Mouse (Mus musculus): ENCODE results near the gene Zmynd10. TPM values are rescaled to one million over a fixed set of nuclear protein-coding genes. Genes with fewer than 3 reads are reported as not detected.
A peak's percentile ranks its signal among the peaks of the same experiment; 100 is the strongest.
"Not testable (repeated sequence)": the region's sequence is repeated elsewhere in the genome, so short reads cannot be mapped to it uniquely, and the experiment has no call there.

Gene Zmynd10
- polyA plus RNA-seq, 1 experiment from 2014 or later, result not detected

DNA sequence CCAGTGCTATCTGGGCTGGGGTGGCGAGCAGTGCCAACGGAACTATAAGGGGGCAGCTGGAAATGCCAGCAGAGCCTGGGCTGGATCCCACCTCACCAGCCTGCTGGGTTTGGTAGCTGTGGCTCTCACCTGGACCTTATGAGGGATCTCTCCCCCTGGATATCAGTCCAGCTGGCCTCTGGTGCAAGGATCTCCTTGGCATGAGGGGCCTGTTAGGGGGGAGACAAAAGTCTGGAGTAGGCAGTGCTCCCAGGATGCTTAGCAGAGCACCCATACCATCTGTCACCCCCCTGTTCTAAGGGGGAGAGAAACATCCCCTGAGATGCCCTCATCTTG, 25.2 kb downstream of the Zmynd10 start:
- DNase-seq (no peak), ATAC-seq (ENCODE audit: low read depth) (no peak)
- H3K4me1 ChIP-seq (replicated peaks), result peaks cover 82% of the 10 kb centered on the region
- H3K9ac ChIP-seq, result peak overlapping the region; percentile 92
- peak overlapping the region; percentile 86; the same call in 1 of the 2 replicates for H3K4me3 ChIP-seq (replicated peaks)
- no peaks in the 10 kb centered on the region for H3K9me3 ChIP-seq (replicated peaks)
- H3K36me3 ChIP-seq, result peaks cover 40% of the 10 kb centered on the region
- no peaks in the 10 kb centered on the region for H3K27me3 ChIP-seq
- peak overlapping the region; percentile 92 for H3K4me2 ChIP-seq
- WGBS (ENCODE audit: insufficient replicate concordance), result 92% methylated on average over 2 of the region's 2 CpGs
- H3K27ac ChIP-seq, result peak overlapping the region; percentile 94

- Histone ChIP-seq H3K4me1 (replicated peaks) (peaks cover 81% of the 10 kb centered on the region), H3K27ac (peak overlapping the region; percentile 94), H3K36me3 (peaks cover 40% of the 10 kb centered on the region)
- not testable (repeated sequence) for H3K4me3 ChIP-seq (replicated peaks); H3K27me3 ChIP-seq; H3K9me3 ChIP-seq (replicated peaks); H3K4me2 ChIP-seq; H3K9ac ChIP-seq; DNase-seq; ATAC-seq (ENCODE audit: low read depth)
- 73% methylated on average over 6 of the region's 6 CpGs for WGBS (ENCODE audit: insufficient replicate concordance)
These were observed 26.7 kb downstream of the Zmynd10 start for GRCm38 (mm10) chr9:107573774-107574173.

DNA sequence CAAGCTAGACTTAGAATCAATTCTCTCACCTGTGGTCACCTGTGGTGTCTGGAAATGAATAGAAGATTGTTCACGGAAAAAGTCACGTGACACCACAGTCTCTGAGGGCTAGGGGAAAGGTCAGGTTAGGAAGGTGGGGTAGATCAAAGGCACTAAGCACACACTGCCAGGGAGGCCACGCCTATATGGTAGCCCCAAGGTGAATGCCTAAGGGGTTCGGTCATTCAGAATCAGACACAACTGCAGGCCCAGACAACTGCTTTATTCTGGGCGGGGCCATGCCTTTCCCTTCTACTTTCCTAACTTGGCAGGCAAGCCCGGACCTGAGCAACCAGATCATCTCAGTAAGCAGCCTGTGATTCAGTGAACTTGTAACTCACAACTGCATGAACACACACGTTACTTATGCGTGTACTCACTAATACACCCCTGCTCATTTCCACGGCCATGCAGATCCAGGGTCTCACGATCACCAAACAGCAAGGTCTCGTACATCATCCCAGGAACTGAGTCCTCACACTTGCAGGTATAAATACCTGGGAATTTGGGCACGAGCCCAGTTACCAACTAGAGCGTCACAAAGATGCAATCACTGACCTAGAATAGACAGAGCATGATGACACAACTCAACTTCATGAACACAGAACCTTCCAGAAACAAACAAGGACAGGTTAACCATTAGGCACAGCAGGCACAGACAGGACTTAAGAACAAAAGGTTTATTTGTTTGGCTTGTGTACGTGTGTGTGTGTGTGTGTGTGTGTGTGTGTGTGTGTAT, 28.7 kb downstream of the Zmynd10 start:
- Histone ChIP-seq H3K9me3 (replicated peaks) (no peaks in the 10 kb centered on the region), H3K27ac (peak overlapping the region; percentile 82), H3K27me3 (no peaks in the 10 kb centered on the region), H3K4me3 (replicated peaks) (no peak overlapping the region), H3K9ac (no peak overlapping the region), H3K4me1 (replicated peaks) (peaks cover 81% of the 10 kb centered on the region), H3K4me2 (peak overlapping the region; percentile 78; the same call in 1 of the 2 replicates), H3K36me3 (peaks cover 32% of the 10 kb centered on the region)
- WGBS (ENCODE audit: insufficient replicate concordance), result 74% methylated on average over 14 of the region's 14 CpGs
- DNase-seq, result no peak
- no peak for ATAC-seq (ENCODE audit: low read depth)

GRCm38 (mm10) chr9:107576357-107577107, 29.4 kb downstream of the Zmynd10 start, which contains the start of gene Hyal1:
Gene Hyal1 (plus strand): TSS chr9:107576927.
- Histone ChIP-seq H3K27ac (peak within 1 kb of the TSS; percentile 82), H3K36me3 (peaks cover 27% of the 10 kb centered on the region), H3K4me1 (replicated peaks) (peaks cover 79% of the 10 kb centered on the region), H3K9me3 (replicated peaks) (no peaks in the 10 kb centered on the region), H3K27me3 (no peaks in the 10 kb centered on the region), H3K4me2 (peak within 1 kb of the TSS; percentile 78), H3K9ac (peak within 1 kb of the TSS; percentile 73), H3K4me3 (replicated peaks) (peak within 1 kb of the TSS; percentile 55)
- 27% methylated on average over 16 of the region's 16 CpGs for WGBS (ENCODE audit: insufficient replicate concordance)
- ATAC-seq (ENCODE audit: low read depth) (peak; percentile 77), DNase-seq (peak; percentile 78)

DNA sequence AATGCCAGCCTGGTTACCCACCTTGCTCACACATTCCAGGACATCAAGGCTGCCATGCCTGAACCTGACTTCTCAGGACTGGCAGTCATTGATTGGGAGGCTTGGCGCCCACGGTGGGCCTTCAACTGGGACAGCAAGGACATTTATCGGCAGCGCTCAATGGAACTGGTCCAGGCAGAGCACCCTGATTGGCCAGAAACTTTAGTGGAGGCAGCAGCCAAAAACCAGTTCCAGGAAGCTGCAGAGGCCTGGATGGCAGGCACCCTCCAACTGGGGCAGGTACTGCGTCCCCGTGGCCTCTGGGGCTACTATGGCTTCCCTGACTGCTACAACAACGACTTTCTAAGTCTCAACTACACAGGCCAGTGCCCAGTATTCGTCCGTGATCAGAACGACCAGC, 30.8 kb downstream of the Zmynd10 start:
- Histone ChIP-seq H3K4me3 (replicated peaks) (no peak overlapping the region), H3K4me1 (replicated peaks) (peaks cover 79% of the 10 kb centered on the region), H3K9me3 (replicated peaks) (no peaks in the 10 kb centered on the region), H3K4me2 (peak overlapping the region; percentile 78; the same call in 1 of the 2 replicates), H3K27ac (0 out of 2 replicates have a peak overlapping the region, but pooled peaks have one; percentile 5), H3K9ac (peak overlapping the region; percentile 3; the same call in 1 of the 2 replicates), H3K36me3 (peaks cover 16% of the 10 kb centered on the region), H3K27me3 (no peaks in the 10 kb centered on the region)
- DNase-seq (no peak), ATAC-seq (ENCODE audit: low read depth) (no peak)
- 86% methylated on average over 10 of the region's 10 CpGs for WGBS (ENCODE audit: insufficient replicate concordance)

- no peaks in the 10 kb centered on the region for H3K27me3 ChIP-seq
- H3K9ac ChIP-seq, result peak within 1 kb of the TSS; percentile 89
- H3K9me3 ChIP-seq (replicated peaks), result no peaks in the 10 kb centered on the region
- WGBS (ENCODE audit: insufficient replicate concordance), result 80% methylated on average over 3 of the region's 3 CpGs
- H3K27ac ChIP-seq, result peak within 1 kb of the TSS; percentile 98
- H3K36me3 ChIP-seq, result peaks cover 17% of the 10 kb centered on the region
- H3K4me2 ChIP-seq, result peak within 1 kb of the TSS; percentile 93; the same call in 1 of the 2 replicates
- no peak for DNase-seq
- peaks cover 78% of the 10 kb centered on the region for H3K4me1 ChIP-seq (replicated peaks)
- no peak for ATAC-seq (ENCODE audit: low read depth)
- no peak within 1 kb of the TSS for H3K4me3 ChIP-seq (replicated peaks)
These were observed 31.5 kb downstream of the Zmynd10 start, which contains the start of gene Naa80 for GRCm38 (mm10) chr9:107578587-107578986. Gene Naa80 (plus strand): TSS chr9:107578887.

- peak overlapping the region; percentile 98 for H3K27ac ChIP-seq
- no peaks in the 10 kb centered on the region for H3K27me3 ChIP-seq
- WGBS (ENCODE audit: insufficient replicate concordance), result 88% methylated on average over 14 of the region's 14 CpGs
- peak overlapping the region; percentile 89; the same call in 1 of the 2 replicates for H3K9ac ChIP-seq
- no peaks in the 10 kb centered on the region for H3K9me3 ChIP-seq (replicated peaks)
- H3K4me1 ChIP-seq (replicated peaks), result peaks cover 82% of the 10 kb centered on the region
- H3K4me3 ChIP-seq (replicated peaks), result no peak overlapping the region
- no peak for ATAC-seq (ENCODE audit: low read depth)
- H3K36me3 ChIP-seq, result peaks cover 21% of the 10 kb centered on the region
- peak overlapping the region; percentile 93; the same call in 1 of the 2 replicates for H3K4me2 ChIP-seq
- DNase-seq, result no peak
These were observed 32.2 kb downstream of the Zmynd10 start for GRCm38 (mm10) chr9:107579023-107579900.

- under 1% methylated on average over 32 of the region's 32 CpGs for whole genome bisulfite sequencing (ENCODE audit: insufficient replicate concordance)
- peak; percentile 85 for DNase-seq
- peak within 1 kb of the TSS; percentile 93 for H3K4me2 ChIP-seq
- peak; percentile 80 for ATAC-seq (ENCODE audit: low read depth)
- no peaks in the 10 kb centered on the region for H3K27me3 ChIP-seq
- H3K9me3 ChIP-seq (replicated peaks), result no peaks in the 10 kb centered on the region
- peaks cover 29% of the 10 kb centered on the region for H3K36me3 ChIP-seq
- H3K27ac ChIP-seq, result peak within 1 kb of the TSS; percentile 98
- peaks cover 84% of the 10 kb centered on the region for H3K4me1 ChIP-seq (replicated peaks)
- peak within 1 kb of the TSS; percentile 75 for H3K4me3 ChIP-seq (replicated peaks)
- H3K9ac ChIP-seq, result peak within 1 kb of the TSS; percentile 89
These were observed 33.6 kb downstream of the Zmynd10 start, which contains the start of gene Hyal3 for GRCm38 (mm10) chr9:107580501-107581317. Gene Hyal3 (plus strand): TSS chr9:107580818.

DNA sequence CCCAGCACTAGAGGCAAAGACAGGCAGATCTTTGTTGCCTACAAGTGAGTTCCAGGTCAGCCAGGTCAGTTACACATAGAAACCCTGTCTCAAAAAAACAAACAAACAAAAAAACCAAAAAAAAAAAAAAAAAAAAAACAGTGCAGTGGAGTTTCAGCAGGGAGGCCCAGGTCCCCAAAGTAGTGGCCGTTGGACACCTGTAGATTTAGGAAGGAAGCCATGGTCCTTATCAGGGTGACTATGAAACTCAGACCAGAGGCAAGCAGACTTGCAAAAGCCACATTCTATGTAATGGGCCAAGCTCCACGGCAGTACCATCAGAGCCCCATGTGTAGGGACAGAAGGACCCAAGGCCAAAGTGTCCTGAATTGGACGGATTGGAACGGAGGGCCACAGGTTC, 34.5 kb downstream of the Zmynd10 start:
- Histone ChIP-seq H3K9me3 (replicated peaks) (no peaks in the 10 kb centered on the region), H3K27ac (peak overlapping the region; percentile 98), H3K36me3 (peaks cover 29% of the 10 kb centered on the region), H3K4me2 (peak overlapping the region; percentile 93), H3K4me3 (replicated peaks) (peak overlapping the region; percentile 75), H3K9ac (peak overlapping the region; percentile 89), H3K27me3 (no peaks in the 10 kb centered on the region), H3K4me1 (replicated peaks) (peaks cover 84% of the 10 kb centered on the region)
- ATAC-seq (ENCODE audit: low read depth), result no peak
- no peak for DNase-seq
- 29% methylated on average over 4 of the region's 4 CpGs for WGBS (ENCODE audit: insufficient replicate concordance)

- no peaks in the 10 kb centered on the region for H3K9me3 ChIP-seq (replicated peaks)
- no peak for DNase-seq
- peaks cover 77% of the 10 kb centered on the region for H3K4me1 ChIP-seq (replicated peaks)
- H3K27me3 ChIP-seq, result no peaks in the 10 kb centered on the region
- 82% methylated on average over 7 of the region's 7 CpGs for WGBS (ENCODE audit: insufficient replicate concordance)
- peak overlapping the region; percentile 98 for H3K27ac ChIP-seq
- peak overlapping the region; percentile 89 for H3K9ac ChIP-seq
- peak overlapping the region; percentile 75; the same call in 1 of the 2 replicates for H3K4me3 ChIP-seq (replicated peaks)
- peaks cover 29% of the 10 kb centered on the region for H3K36me3 ChIP-seq
- peak overlapping the region; percentile 93 for H3K4me2 ChIP-seq
- ATAC-seq (ENCODE audit: low read depth), result no peak
These were observed 35.5 kb downstream of the Zmynd10 start for GRCm38 (mm10) chr9:107582509-107583062.

Data from liver, embryonic 13.5 days (tissue).